Mouse (Mus musculus): ENCODE data around the gene Olfr1055. TPM values are rescaled to one million over a fixed set of nuclear protein-coding genes. Genes with fewer than 3 reads are reported as not detected.

The Olfr1055 gene
- not detected for polyA plus RNA-seq (2014; fragmentation: Illumina TruSeq; extraction: RNeasy Lipid Tissue Mini Kit (QIAGEN cat#74804); ENCODE audit: low read depth, low replicate concordance)

GRCm38 (mm10) chr2:86350184-86350583, at the start of gene Olfr1055:
Gene Olfr1055, minus strand, starts transcription at chr2:86350284.

DNA sequence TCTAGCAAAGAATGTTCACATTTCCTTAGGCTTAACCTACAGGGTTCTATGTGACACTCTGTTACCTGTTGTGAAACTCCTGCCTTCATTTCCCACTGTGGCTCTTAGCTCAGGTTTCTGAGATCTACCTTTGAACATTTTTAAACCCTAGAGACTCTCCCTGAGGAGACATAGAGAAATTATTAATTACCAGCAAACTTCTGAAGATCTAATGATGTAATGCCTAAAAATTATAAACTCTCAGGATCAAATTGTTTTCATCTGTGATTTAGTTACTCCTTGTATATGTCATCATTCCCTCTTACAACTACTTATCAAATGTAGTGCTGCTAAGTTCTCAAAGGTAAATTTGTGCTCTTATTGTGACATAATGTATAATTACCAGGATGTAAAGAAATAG, 38.4 kb upstream of the Olfr1055 start, which contains the start of gene Olfr1058:
Gene Olfr1058, minus strand, starts transcription at position 101 of the 400 bp plus-strand sequence.

DNA sequence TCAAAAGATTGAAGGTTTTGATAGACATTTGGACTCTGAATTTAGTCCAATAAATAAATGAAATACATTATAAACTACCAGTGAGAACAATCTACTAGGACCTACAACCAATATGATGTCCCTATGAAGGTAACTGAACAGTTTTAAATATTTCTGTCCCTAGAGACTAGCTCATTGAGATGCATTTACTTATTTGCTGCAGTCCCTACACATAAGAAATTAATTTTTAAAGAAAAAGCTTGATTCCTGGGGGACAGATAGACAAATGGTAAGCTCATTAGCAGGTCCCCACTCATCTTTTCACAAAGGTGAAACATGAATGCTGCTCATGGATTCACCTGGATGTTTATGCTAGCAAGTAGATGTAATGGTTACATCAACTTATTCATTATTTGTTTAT, 28.2 kb upstream of the Olfr1055 start, which contains the start of gene Olfr1057:
Gene Olfr1057, minus strand, starts transcription at position 101 of the 400 bp plus-strand sequence.

GRCm38 (mm10) chr2:86362369-86362768, 12.3 kb upstream of the Olfr1055 start, which contains the start of gene Olfr1056:
Gene Olfr1056, minus strand, starts transcription at chr2:86362469.

DNA sequence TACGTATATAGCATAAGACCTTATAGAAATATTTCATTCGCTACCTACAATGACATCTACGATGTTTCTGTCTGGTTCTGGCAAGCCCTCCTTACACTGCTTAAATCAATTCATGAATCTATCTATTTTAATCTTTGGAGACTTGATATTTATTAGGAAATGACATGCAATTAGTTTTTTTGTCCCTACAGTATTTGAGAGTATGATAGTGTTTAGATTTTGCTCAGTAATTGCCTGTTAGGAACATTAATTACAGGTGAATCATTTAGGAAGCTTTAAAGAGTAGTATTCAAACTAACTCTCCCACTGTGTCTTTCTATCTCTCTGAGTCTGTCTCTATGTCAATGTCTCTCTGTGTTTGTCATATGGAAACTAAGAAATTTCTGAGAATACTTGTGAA, 14.8 kb downstream of the Olfr1055 start, which contains the start of gene Olfr1054:
Gene Olfr1054, minus strand, starts transcription at position 101 of the 400 bp plus-strand sequence.

DNA sequence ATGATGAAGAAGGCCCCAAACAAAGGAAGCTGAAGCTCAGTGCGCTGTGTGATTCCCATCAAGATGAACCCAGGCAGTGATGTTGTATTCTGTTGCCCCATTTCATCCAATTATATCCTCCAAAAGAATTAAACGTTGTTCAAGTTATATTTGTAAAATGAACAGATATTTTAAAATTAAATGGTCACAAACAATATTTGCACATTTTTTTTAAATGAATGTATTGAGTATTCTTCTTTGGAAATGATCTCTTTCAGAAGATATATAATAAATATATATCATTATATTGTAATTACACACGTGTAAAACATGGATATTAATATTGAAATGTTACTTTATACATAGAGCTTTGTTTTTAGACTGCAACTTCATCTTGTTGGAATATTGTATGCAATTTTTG, 34.9 kb downstream of the Olfr1055 start, which contains the start of gene Olfr1053:
Gene Olfr1053, minus strand, starts transcription at position 101 of the 400 bp plus-strand sequence.

Other genes starting within 250 kb of the Olfr1055 start
- not detected for gene Olfr1039, start 214.4 kb downstream of the Olfr1055 start, polyA plus RNA-seq (2014; fragmentation: Illumina TruSeq; extraction: RNeasy Lipid Tissue Mini Kit (QIAGEN cat#74804); ENCODE audit: low read depth, low replicate concordance)
- gene Olfr1040, start 203.6 kb downstream of the Olfr1055 start, polyA plus RNA-seq (2014; fragmentation: Illumina TruSeq; extraction: RNeasy Lipid Tissue Mini Kit (QIAGEN cat#74804); ENCODE audit: low read depth, low replicate concordance) = not detected
- gene Olfr1042, start 188.4 kb downstream of the Olfr1055 start, polyA plus RNA-seq (2014; fragmentation: Illumina TruSeq; extraction: RNeasy Lipid Tissue Mini Kit (QIAGEN cat#74804); ENCODE audit: low read depth, low replicate concordance) = not detected
- not detected for gene Olfr1043, start 182.8 kb downstream of the Olfr1055 start, polyA plus RNA-seq (2014; fragmentation: Illumina TruSeq; extraction: RNeasy Lipid Tissue Mini Kit (QIAGEN cat#74804); ENCODE audit: low read depth, low replicate concordance)
- gene Olfr1044, start 172.5 kb downstream of the Olfr1055 start, polyA plus RNA-seq (2014; fragmentation: Illumina TruSeq; extraction: RNeasy Lipid Tissue Mini Kit (QIAGEN cat#74804); ENCODE audit: low read depth, low replicate concordance) = not detected
- gene Olfr52, start 164.6 kb downstream of the Olfr1055 start, polyA plus RNA-seq (2014; fragmentation: Illumina TruSeq; extraction: RNeasy Lipid Tissue Mini Kit (QIAGEN cat#74804); ENCODE audit: low read depth, low replicate concordance) = not detected
- not detected for gene Olfr1045, start 147.3 kb downstream of the Olfr1055 start, polyA plus RNA-seq (2014; fragmentation: Illumina TruSeq; extraction: RNeasy Lipid Tissue Mini Kit (QIAGEN cat#74804); ENCODE audit: low read depth, low replicate concordance)
- not detected for gene Olfr1046, start 131.0 kb downstream of the Olfr1055 start, polyA plus RNA-seq (2014; fragmentation: Illumina TruSeq; extraction: RNeasy Lipid Tissue Mini Kit (QIAGEN cat#74804); ENCODE audit: low read depth, low replicate concordance)
- not detected for gene Olfr1047, start 118.9 kb downstream of the Olfr1055 start, polyA plus RNA-seq (2014; fragmentation: Illumina TruSeq; extraction: RNeasy Lipid Tissue Mini Kit (QIAGEN cat#74804); ENCODE audit: low read depth, low replicate concordance)
- not detected for gene Olfr1048, start 110.0 kb downstream of the Olfr1055 start, polyA plus RNA-seq (2014; fragmentation: Illumina TruSeq; extraction: RNeasy Lipid Tissue Mini Kit (QIAGEN cat#74804); ENCODE audit: low read depth, low replicate concordance)
- gene Olfr1049, start 92.0 kb downstream of the Olfr1055 start, polyA plus RNA-seq (2014; fragmentation: Illumina TruSeq; extraction: RNeasy Lipid Tissue Mini Kit (QIAGEN cat#74804); ENCODE audit: low read depth, low replicate concordance) = not detected
- not detected for gene Olfr1051, start 71.2 kb downstream of the Olfr1055 start, polyA plus RNA-seq (2014; fragmentation: Illumina TruSeq; extraction: RNeasy Lipid Tissue Mini Kit (QIAGEN cat#74804); ENCODE audit: low read depth, low replicate concordance)
- not detected for gene Olfr1052, start 57.8 kb downstream of the Olfr1055 start, polyA plus RNA-seq (2014; fragmentation: Illumina TruSeq; extraction: RNeasy Lipid Tissue Mini Kit (QIAGEN cat#74804); ENCODE audit: low read depth, low replicate concordance)
- gene Olfr1053, start 35.0 kb downstream of the Olfr1055 start, polyA plus RNA-seq (2014; fragmentation: Illumina TruSeq; extraction: RNeasy Lipid Tissue Mini Kit (QIAGEN cat#74804); ENCODE audit: low read depth, low replicate concordance) = not detected
- gene Olfr1054, start 14.9 kb downstream of the Olfr1055 start, polyA plus RNA-seq (2014; fragmentation: Illumina TruSeq; extraction: RNeasy Lipid Tissue Mini Kit (QIAGEN cat#74804); ENCODE audit: low read depth, low replicate concordance) = not detected
- gene Olfr1056, start 12.2 kb upstream of the Olfr1055 start, polyA plus RNA-seq (2014; fragmentation: Illumina TruSeq; extraction: RNeasy Lipid Tissue Mini Kit (QIAGEN cat#74804); ENCODE audit: low read depth, low replicate concordance) = not detected
- gene Olfr1057, start 28.1 kb upstream of the Olfr1055 start, polyA plus RNA-seq (2014; fragmentation: Illumina TruSeq; extraction: RNeasy Lipid Tissue Mini Kit (QIAGEN cat#74804); ENCODE audit: low read depth, low replicate concordance) = not detected
- not detected for gene Olfr1058, start 38.3 kb upstream of the Olfr1055 start, polyA plus RNA-seq (2014; fragmentation: Illumina TruSeq; extraction: RNeasy Lipid Tissue Mini Kit (QIAGEN cat#74804); ENCODE audit: low read depth, low replicate concordance)
- not detected for gene Olfr1061, start 63.8 kb upstream of the Olfr1055 start, polyA plus RNA-seq (2014; fragmentation: Illumina TruSeq; extraction: RNeasy Lipid Tissue Mini Kit (QIAGEN cat#74804); ENCODE audit: low read depth, low replicate concordance)
- gene Olfr1062, start 76.5 kb upstream of the Olfr1055 start, polyA plus RNA-seq (2014; fragmentation: Illumina TruSeq; extraction: RNeasy Lipid Tissue Mini Kit (QIAGEN cat#74804); ENCODE audit: low read depth, low replicate concordance) = not detected
- not detected for gene Olfr1065, start 100.3 kb upstream of the Olfr1055 start, polyA plus RNA-seq (2014; fragmentation: Illumina TruSeq; extraction: RNeasy Lipid Tissue Mini Kit (QIAGEN cat#74804); ENCODE audit: low read depth, low replicate concordance)
- gene Olfr1066, start 106.0 kb upstream of the Olfr1055 start, polyA plus RNA-seq (2014; fragmentation: Illumina TruSeq; extraction: RNeasy Lipid Tissue Mini Kit (QIAGEN cat#74804); ENCODE audit: low read depth, low replicate concordance) = not detected
- not detected for gene Olfr228, start 137.1 kb upstream of the Olfr1055 start, polyA plus RNA-seq (2014; fragmentation: Illumina TruSeq; extraction: RNeasy Lipid Tissue Mini Kit (QIAGEN cat#74804); ENCODE audit: low read depth, low replicate concordance)
- not detected for gene Olfr1076, start 158.2 kb upstream of the Olfr1055 start, polyA plus RNA-seq (2014; fragmentation: Illumina TruSeq; extraction: RNeasy Lipid Tissue Mini Kit (QIAGEN cat#74804); ENCODE audit: low read depth, low replicate concordance)
- gene Olfr1079, start 192.2 kb upstream of the Olfr1055 start, polyA plus RNA-seq (2014; fragmentation: Illumina TruSeq; extraction: RNeasy Lipid Tissue Mini Kit (QIAGEN cat#74804); ENCODE audit: low read depth, low replicate concordance) = not detected
- not detected for gene Olfr1080, start 208.0 kb upstream of the Olfr1055 start, polyA plus RNA-seq (2014; fragmentation: Illumina TruSeq; extraction: RNeasy Lipid Tissue Mini Kit (QIAGEN cat#74804); ENCODE audit: low read depth, low replicate concordance)
- gene Olfr1082, start 248.7 kb upstream of the Olfr1055 start, polyA plus RNA-seq (2014; fragmentation: Illumina TruSeq; extraction: RNeasy Lipid Tissue Mini Kit (QIAGEN cat#74804); ENCODE audit: low read depth, low replicate concordance) = not detected

Measured in adipose tissue, adult 10 weeks (tissue).